Mouse (Mus musculus) mouse trophoblast stem cell (cell line): Measurements from ENCODE around the gene Olfr643.
"Not testable (repeated sequence)": the region's sequence is repeated elsewhere in the genome, so short reads cannot be mapped to it uniquely, and the experiment has no call there.

Source experiments
- in situ Hi-C, 2 experiments: fragments of 300-500 bp; cut with MseI, MboI; formaldehyde crosslinking; loops; 2 replicates in 1 of 2; 3 replicates in 1 of 2; pipeline ENCODE4 v1.15.1; 2025

The Olfr643 gene

DNA sequence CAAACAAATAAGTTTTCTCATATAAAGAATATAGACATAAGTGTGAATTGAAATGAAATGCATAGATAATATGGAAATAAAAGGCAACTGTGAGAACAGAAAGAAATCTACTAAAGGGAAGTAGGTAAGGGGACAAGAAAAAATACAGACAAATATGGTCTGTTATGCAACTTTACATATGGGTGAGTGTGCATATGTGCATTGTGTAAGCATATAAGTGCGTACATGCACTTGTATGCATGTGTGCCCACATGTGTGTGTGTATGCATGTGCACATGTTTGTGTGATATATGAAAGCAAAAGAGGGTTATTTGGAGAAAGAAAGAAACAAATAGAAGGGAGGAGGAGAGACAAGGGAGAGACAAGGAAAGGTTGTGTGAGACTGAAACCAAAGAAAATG lies 118.3 kb downstream of the Olfr643 start:
- in situ Hi-C loops = no loop called here

DNA sequence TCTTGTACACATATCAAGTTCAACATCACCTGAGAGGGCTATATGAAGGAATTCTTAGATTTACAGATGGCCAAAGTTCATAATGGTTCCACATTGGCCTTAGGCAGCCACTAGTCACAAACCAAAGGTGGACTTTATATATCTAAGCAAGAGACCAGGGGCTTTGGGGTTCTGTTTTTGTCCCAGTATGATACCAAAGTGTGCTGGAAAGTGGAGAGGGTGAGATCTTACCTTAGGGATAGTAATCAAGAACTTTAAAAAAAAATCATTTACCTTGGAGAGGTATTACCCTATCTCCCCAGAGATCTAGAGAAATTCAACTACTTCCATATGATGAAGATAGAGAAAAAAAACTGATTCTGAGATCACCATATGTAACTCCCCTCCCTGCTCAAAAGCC lies 120.0 kb downstream of the Olfr643 start, which contains the start of gene Olfr639:
Gene Olfr639, minus strand, starts transcription at position 101 of the 400 bp plus-strand sequence.
- in situ Hi-C loops = no loop called here

DNA sequence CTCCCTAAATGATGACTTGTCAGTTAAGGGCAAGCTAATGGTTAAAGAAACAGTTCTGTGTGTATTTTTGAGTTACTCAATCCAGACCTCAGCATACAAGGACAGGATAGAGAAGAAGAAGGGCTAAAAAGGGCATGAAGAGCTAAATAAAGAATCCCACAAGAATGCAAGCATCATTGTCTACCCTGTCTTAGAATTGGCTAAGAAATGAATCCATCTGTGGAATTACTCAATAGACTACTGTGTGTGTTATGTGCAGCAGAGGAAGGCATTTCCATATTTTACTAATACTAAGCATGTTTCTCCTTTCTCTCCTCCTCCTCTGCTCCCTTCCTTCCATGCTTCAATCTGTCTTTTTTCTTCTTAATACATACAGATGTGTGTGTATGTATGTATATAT lies 138.1 kb downstream of the Olfr643 start:
- in situ Hi-C loops = no loop called here

DNA sequence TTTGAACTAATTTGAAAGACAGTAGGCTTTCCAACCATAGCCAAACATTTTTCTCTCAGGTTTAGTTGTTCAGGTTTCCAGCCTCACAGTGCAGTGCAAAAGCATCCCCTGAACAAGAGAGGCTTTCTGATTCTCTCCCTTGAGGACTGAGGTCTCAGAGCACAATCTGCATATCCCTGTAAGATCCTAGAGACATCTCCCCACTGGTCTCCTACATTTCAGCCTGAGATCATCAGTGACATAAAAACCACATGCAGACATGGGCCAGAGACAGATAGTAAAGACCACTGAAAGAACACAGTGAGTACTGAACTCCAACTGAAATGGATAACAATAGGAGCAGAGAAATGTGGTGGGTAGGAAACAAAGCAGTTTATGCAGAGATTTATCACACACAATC lies 138.8 kb downstream of the Olfr643 start, which contains the start of gene Olfr638:
Gene Olfr638, plus strand, starts transcription at position 301 of the 400 bp plus-strand sequence.
- in situ Hi-C loops = no loop called here

DNA sequence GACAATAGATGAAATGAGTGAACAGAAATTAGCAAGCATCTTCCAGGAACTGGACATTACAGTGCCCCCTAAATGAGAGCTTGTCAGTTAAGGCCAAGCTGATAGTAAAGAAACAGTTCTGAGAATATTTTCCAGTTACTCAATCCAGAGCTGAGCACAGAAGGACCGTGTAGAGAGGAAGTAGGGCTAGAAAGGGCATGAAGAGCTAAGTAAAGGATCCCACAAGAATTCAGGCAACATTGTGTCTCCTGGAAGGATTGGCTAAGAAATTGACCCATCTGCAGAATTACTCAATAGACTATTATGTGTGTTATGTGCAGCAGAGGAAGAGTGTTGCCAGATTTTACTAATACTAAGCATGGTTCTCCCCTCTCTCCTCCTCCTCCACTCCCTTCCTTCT lies 165.4 kb downstream of the Olfr643 start:
- in situ Hi-C loops = no loop called here

GRCm38 (mm10) chr7:103970852-103971251 lies 166.4 kb downstream of the Olfr643 start, which contains the start of gene Olfr635:
Gene Olfr635, plus strand, starts transcription at chr7:103971152.
- in situ Hi-C loops = no loop called here

GRCm38 (mm10) chr7:103966873-103967272 lies 170.3 kb downstream of the Olfr643 start:
- in situ Hi-C loops = not testable (repeated sequence)
